Mouse (Mus musculus): Measurements from ENCODE around the gene Aicda.
"Not testable (repeated sequence)": the region's sequence is repeated elsewhere in the genome, so short reads cannot be mapped to it uniquely, and the experiment has no call there.

The Aicda gene

DNA sequence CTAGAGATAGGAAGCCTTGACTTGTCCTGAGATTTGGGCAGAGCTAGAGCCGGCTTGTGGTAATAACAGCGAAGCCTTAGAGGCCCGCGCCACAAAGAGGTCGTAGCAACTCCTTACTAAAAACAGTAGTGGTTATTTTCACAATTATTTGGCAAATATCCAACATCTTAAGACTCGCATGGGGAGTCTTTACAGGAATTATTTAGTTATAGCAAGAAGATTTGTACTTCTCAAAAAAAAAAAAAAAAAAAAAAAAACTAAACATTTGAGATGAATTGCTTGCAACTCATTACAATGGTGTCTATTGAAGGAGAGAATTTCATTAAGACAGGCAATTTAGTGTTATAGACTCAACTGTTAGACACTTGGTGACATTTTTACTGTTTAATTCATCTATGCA, 501 bp downstream of the Aicda start:
- DNase-seq (ENCODE audit: low spot score in 2 of 2) = no peak

DNA sequence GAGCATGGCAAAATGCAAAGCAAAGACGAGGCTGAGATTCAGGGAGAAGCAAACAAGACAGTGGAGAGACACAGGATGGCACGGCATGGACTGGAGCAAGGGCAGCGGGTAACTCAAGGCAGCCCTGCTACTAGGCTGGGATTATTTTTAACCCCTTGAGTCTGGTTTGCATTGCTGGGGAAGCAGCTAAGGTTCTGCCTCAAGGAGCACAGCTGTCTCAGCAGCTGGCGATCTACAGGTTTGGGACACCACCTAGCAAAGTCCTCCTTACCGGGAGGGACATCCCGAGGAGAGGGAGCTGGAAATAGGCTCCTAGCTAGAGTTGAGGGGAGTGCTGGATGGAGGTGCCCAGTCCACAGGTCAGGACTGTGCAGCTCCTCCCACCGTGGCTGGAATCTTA, 1.7 kb downstream of the Aicda start:
- no peak for DNase-seq (ENCODE audit: low spot score in 2 of 2)

DNA sequence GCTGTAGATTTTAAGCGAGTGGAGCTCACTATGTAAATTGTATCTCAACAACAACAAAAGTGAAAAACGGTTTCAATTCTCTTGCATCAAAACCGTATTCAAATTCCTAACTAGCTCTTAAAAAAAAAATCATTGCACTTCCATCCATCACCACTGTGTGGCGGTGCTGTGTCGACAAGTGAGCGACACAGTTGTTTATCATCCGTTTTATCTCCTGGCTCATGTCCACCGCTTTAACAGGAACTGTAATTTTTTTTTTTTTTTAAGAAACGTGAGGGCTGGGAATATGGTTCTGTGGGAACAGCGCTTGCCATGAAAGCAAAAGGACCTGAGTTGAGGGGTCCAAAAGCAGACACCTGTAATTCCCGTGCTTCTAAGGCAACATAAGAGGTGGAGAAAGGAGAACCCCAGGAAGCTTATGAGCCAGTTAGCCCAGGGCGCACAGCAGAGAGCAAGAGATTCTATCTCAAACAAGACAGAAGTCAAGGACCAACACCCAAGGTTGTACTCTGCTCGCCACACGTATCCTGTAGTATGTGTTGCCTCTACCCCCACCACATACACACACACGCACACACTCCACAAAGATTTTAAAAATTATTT, 3.5 kb downstream of the Aicda start:
- DNase-seq (ENCODE audit: low spot score in 2 of 2) = peak in 1 of 2 experiments; percentile 69

DNA sequence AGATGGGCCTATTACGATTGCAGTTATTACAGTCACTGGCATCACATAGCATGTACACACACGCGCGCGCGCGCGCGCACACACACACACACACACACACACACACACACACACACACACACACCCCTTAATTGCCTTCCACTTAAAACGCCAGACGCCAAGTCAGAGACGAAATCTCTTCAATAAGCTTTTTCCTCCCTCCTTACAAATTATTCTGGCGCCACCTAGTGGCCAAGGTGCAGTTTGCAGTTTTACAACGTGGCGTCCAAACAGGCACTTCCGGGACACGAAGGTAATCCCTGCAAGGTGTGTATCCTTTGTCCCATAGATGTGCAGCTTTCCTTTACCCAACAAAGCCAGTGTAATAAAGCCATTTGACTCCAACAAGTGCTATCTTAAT, 6.8 kb downstream of the Aicda start:
- DNase-seq (ENCODE audit: low spot score in 2 of 2) = peak; percentile 51 to 59

DNA sequence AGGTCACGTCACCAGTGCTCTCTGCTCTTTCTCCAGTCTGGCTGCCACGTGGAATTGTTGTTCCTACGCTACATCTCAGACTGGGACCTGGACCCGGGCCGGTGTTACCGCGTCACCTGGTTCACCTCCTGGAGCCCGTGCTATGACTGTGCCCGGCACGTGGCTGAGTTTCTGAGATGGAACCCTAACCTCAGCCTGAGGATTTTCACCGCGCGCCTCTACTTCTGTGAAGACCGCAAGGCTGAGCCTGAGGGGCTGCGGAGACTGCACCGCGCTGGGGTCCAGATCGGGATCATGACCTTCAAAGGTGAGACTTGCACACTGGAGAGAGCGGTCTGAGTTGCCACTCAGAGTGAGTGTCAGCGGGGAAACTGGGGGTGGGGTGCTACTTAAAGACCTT, 7.4 kb downstream of the Aicda start:
- no peak for DNase-seq (ENCODE audit: low spot score in 2 of 2)

DNA sequence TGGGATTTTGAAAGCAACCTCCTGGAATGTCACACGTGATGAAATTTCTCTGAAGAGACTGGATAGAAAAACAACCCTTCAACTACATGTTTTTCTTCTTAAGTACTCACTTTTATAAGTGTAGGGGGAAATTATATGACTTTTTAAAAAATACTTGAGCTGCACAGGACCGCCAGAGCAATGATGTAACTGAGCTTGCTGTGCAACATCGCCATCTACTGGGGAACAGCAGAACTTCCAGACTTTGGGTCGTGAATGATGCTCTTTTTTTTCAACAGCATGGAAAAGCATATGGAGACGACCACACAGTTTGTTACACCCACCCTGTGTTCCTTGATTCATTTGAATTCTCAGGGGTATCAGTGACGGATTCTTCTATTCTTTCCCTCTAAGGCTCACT, 8.9 kb downstream of the Aicda start:
- DNase-seq (ENCODE audit: low spot score in 2 of 2) = peak; percentile 35 to 66

DNA sequence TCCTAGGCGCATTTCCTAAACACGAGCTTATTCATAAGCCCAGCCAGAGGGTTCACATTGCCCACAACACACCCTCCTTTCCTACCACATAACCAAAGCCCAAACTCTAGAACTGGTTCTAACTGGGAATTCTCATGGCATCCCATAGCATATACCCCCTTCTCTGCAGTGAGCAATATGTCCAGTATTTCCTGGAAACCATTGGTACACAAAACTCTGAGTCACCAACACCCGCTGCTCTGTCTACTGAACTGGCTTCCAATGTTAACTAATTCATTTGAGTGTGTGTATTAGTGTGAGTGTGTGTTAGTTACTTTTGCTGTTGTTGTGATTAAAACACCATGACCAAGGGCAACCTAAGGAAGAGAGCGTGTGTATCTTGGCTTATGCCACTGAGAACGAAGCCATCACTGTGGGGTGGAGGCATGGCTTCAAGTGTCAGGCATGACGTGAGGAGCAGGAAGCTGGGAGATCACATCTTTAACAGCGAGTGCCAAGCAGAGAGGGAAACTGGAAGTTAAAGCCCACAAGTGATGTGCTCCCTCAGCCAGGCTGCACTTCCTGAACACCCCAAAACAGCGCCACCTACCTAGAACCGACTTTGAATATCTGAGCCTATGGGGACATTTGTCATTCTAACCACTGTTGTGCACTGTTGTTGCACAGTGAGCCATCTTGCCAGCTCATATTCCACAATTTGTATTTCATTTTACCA, 11.6 kb downstream of the Aicda start:
- no peak for DNase-seq (ENCODE audit: low spot score in 2 of 2)

DNA sequence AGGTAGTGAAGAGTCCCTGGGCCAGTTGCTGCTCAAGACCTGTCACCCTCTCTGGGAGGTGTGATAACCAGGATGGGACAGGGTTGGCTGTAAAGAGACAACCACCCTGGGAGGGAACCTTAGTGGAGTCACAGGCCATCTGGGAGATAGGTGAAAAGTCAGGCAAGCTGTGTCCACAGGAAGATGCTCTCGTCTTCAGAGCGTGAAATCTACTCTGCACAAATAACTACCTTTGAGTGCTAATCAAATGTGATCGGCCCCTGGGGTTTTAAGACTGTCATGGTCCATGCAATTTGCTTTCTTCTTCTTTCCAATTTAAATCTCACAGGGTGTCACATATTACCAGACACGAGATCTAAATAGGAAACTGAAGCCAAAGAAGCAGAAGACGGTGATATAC, 15.5 kb downstream of the Aicda start:
- no peak for DNase-seq (ENCODE audit: low spot score in 2 of 2)

DNA sequence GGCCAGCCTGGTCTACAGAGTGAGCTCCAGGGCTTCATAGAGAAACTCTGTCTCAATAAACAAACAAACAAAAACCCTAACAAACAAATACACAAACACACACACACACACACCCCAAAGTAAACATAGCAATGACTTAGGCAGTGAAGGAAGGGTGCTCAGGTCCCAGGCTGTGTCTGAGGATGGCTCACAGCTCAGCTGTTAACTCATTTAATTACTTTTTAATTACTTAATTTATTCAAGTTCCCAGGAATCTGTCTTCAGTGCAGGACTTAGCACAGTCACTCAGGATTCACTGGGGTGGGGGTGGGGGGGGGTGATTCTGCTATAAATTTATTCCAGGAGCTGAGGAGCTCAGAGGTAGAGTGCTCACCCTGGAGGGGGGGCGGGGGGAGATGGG, 16.2 kb downstream of the Aicda start:
- DNase-seq (ENCODE audit: low spot score in 2 of 2) = no peak

DNA sequence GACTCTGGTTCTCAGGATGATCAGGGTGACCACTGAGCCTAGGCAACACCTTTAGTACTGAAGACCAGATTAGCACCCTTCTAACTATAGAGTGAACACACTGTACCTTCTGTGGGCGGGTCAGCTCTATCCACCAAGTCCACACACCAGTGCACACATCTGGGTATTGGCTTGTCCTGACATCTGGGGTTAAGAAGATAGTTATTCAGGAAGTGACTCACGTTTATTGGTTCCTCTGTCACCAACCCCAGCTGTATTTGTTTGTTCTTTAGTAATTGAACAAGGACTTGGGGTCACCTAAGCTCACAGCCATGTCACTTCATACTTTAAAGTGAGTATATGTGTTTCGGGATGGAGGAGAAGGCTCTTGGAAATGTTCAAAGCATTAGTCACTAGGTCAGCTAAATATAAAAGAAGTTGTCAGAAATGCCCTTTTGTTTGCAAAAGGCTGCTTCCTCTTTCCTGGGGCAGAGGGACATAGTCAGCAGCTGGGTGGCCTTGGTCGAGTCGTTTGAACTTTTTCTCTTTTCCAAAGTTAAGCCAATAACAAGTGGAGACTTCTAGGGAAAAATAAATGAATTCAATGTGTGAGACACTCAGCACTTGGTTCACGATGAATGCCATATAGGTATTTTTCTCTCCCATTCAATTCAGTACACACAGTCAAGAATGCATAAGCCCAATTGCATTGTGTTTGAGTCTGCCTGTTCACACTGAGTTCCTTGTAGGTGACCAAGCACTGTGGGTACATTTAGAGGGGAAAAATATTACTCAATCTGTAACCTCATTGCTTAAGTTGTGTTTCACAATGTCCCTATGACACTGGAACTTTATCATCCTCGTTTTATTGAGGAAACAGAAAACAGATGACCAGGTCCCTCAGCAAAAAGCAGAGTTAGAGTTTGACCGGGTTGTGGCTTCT, 17.4 kb downstream of the Aicda start:
- no peak for DNase-seq (ENCODE audit: low spot score in 2 of 2)

DNA sequence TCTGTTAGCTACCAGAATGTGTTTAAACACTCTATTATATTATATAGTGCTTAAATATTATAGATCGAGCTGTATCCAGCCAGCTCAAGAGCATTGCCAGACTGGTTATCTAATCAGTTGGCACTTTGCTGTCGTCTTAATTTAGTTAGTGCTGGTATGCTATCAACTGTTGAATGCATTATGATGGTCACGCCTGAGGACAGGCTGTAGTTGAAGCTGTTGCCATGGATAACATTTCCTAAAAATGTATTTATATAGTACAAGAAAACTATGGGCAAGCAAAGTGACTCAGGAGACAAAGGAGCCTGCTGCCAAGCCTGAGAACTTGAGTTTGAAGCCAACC, 18.0 kb downstream of the Aicda start:
- no peak for DNase-seq (ENCODE audit: low spot score in 2 of 2)

DNA sequence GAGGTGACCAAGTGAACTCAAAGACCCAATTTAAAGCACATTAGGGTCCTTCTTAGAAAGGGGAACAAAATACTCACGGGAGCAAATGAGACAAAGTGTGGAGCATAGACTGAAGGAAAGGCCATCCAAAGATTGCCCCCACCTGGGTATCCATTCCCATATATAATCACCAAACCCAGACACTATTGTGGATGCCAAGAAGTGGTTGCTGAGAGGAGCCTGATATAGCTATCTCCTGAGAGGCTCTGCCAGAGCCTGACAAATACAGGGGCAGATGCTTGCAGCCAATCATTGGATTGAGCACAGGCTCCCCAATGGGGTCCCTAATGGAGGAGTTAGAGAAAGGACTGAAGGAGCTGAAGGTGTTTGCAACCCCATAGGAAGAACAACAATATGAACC, 21.4 kb downstream of the Aicda start:
- DNase-seq (ENCODE audit: low spot score in 2 of 2) = not testable (repeated sequence)

DNA sequence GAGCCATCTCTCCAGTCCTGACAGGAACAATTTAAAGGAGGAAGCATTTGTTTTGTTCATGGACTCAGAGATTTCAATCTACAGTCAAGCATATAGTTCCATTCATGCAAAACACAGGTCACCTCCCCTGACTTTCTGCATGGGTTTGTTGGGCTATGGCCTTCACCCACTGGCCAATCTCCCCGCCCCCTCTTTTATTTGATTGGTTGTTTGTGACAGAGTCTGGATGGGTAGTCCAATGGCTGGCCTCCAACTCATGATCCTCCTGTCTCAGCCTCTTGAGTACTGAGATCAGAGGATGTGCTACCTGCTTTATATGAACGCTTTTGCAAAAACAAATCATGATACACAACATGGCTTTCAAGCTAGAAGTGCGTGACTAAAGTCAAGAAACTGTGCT, 23.4 kb downstream of the Aicda start:
- no peak for DNase-seq (ENCODE audit: low spot score in 2 of 2)

DNA sequence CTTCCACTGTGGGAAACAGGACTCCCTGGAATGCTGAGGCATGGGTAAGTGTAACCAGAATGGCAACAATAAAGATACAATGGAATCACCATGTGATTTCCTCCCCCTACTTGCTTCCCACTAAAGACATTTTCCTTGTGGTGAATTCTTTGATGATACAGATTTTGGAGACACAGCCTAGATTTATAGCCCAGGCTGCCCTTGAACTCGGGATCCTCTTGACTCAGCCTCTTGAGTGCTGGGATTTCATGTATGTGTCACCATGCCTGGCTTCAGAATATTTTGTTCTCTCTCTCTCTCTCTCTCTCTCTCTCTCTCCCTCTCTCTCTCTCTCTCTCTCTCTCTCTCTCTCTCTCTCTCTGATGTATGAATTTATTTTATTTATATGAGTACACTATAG, 25.5 kb downstream of the Aicda start:
- no peak for DNase-seq (ENCODE audit: low spot score in 2 of 2)

DNA sequence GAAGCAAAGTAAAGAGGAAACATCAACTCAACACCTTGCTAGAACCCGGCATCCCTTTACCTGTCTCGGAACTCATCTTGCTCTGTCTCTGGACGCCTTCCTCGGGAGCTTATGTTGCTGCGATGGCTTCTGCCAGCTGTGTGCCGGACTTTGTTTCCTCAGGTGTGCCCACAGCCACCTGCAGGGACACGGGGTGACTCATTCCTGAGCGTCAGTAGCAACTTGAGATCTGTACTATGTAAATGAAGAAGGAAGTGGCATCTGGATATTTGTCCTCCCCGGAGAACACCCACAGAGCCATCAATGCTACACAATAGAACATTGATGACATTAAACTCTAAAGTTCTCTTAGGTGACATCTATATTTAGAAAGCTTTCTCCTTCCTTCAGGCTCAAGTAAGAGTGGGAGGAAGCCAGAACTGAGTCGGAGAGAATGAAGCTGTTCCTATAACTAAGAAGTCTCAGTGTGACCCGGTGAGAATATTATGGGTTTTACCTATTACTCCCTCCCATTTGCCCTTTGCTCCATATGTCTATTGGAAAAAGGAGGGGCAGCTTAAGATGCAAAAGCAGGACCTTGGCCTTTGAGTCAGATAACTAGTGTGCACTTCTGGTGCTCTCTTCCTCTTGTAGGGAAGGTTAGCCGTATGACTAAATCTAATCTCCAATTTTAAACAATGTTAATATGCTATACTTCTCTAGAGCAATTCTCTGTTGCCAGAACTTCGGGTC, 37.6 kb downstream of the Aicda start:
- DNase-seq (ENCODE audit: low spot score in 2 of 2) = no peak

DNA sequence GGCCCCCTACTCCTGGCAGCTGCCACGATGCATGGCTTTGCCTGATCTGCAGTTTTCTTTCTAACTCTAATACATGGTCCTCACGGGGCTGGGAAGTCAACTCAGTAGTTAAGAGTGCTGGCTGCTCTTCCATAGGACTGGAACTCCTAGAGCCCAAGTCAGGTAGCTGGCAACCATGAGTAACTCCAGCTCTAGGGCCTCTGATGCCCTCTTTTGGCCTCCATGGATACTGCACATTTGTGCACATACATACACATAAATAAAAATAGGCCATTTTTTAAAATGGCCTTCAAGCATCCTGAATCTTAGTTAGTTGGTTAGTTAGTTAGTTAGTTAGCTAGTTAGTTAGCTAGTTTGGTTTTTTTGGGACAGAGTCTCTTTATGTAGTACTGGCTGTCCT, 39.3 kb downstream of the Aicda start:
- DNase-seq (ENCODE audit: low spot score in 2 of 2) = no peak

DNA sequence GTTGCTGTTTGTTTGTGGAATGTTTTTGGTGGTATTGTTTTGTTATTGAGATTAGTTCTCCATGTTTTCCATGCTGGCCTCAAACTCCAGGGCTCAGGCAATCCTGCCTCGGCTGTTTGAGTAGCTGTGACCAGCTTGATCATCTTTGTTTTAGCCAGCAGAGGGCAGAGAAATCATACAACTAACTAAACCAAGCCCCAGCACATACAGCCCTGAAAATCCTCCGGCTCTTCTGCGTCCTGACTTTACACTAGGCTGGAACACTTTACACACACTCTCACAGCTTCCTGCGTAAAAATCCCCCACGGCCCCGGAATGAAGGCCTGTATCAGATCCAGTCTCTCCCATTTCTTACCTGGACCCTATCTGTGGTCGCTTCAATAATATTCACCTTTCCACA, 42.0 kb downstream of the Aicda start:
- DNase-seq (ENCODE audit: low spot score in 2 of 2) = peak in 1 of 2 experiments; percentile 7

DNA sequence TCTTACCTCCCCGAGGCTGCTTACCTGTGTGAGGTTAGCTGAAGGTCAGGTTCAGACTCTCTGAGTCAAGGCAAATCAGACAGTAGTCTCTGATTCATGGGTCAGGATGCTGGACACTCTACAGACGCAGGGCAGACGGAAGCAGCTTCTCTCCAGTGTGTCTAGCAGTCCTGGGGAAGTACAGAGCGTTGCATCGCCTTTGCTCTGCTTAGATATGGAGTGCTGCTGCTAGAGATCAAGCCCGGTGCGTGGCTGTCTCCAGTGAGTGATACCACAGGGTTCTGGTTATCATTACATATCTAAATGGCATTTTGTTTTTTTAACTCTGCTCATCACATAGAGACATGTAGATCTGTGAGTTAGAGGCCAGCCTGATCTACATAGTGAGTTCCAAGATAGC, 43.0 kb downstream of the Aicda start:
- DNase-seq (ENCODE audit: low spot score in 2 of 2) = no peak

DNA sequence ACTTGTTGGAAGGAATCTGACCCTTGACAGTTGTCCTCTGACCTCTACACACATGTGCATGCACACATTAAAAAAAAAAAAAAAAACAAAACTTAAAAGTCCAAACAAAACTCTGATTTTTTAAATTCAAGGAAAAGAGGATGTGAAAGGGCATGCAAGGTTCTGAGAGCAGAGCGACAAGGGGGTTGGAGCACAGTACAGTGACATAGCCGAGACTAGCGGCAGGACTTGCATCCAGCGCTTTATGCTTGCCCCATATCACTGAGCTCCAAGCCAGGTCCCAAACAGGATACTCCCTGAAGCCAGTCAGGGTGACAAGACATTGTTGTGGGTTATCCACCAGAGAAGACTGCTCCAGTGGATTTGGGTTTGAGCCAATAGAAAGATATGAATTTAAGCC, 44.4 kb downstream of the Aicda start:
- no peak for DNase-seq (ENCODE audit: low spot score in 2 of 2)

DNA sequence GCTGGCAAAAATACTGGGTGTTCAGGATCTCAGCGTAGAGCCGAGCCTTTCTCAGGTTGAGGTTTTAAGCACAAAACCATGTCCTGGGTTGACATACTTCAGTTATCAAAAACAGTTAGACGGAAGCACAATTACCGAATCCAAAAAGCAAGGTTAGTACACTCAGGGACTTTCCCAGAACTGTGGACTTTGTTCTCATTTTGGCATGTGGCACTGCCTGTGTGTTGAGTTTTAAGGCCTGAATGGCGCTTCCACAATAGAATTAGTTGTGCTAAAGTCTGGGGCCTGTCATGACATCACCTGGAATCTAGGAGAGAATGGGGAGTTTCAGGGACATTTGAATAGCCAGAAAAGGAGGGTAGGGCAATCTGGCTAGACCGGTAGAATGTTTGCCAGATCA, 44.8 kb downstream of the Aicda start:
- no peak for DNase-seq (ENCODE audit: low spot score in 2 of 2)

DNA sequence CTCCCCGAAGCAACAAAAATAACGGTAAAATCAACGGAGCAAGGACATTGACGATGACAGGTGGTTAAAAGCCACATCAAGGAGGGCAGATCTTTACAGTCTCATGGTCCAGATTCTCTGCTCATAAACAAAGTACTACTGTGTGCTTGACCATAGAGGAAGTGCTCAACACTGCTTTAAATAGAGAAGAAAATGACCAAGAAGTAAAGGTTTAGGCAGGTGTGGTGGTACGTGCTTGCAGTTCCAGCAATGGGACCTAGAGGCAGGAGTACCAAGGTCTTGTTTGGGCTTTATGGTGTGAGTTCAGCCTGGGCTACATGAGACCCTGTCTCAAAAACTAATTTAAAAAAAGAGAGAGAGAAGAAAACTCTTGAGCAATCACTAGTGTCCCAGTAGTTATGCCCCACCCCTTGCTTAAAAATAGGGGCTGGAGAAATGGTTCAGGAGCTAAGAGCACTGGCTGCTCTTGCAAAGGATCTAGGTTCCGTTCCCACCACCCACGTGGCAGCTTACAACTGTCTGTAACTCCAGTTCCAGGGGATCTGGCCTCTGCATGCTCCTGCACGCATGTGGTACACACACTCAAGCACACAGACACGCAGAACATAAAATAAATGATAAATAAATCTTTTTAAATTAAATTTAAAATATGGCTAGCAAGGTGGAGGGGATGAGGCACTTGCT, 45.6 kb downstream of the Aicda start:
- no peak for DNase-seq (ENCODE audit: low spot score in 2 of 2)
